Mouse (Mus musculus) layer of hippocampus, postnatal 14 days (tissue): Measurements from ENCODE around the gene Clk1. TPM values are rescaled to one million over a fixed set of nuclear protein-coding genes. Genes with fewer than 3 reads are reported as not detected.
"Not testable (repeated sequence)": the region's sequence is repeated elsewhere in the genome, so short reads cannot be mapped to it uniquely, and the experiment has no call there.

ENCODE experiments used
- DNase-seq, 2 experiments: peaks; one replicate each; pipeline ENCODE4 v3.0.0; 2021 to 2022; ENCODE audit warnings: low spot score in 2 of 2, mixed read lengths in 1 of 2
- total RNA-seq, 2 experiments: library from RNA; stranded (reverse); gene quantifications; 2 replicates each; pipeline ENCODE4 v1.2.3; 2021

The Clk1 gene
- total RNA-seq, 2 experiments from 2014 or later = 121 to 136 TPM

DNA sequence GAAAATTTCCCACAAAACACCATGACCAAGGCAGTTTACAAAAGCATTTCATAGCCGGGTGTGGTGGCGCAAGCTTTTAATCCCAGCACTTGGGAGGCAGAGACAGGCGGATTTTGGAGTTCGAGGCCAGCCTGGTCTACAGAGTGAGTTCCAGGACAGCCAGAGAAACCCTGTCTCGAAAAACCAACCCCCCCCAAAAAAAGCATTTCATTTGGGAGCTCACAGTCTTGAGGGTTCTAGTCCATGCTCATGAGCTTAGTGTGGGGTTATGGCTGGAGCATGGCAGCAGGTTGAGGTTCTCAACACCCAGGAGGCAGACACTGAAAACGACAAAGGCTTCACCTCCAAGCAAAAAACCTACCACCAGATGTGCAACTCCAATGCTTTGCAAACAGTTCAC, 15.7 kb downstream of the Clk1 start:
- no peak for DNase-seq

- DNase-seq = no peak
These were observed 16.5 kb downstream of the Clk1 start for GRCm38 (mm10) chr1:58407321-58407720.

GRCm38 (mm10) chr1:58403745-58404144, 20.1 kb downstream of the Clk1 start:
- no peak for DNase-seq

- DNase-seq = no peak
These were observed 22.5 kb downstream of the Clk1 start for GRCm38 (mm10) chr1:58401396-58401795.

GRCm38 (mm10) chr1:58397731-58398130, 26.1 kb downstream of the Clk1 start:
- DNase-seq = no peak

- DNase-seq = no peak
These were observed 27.7 kb downstream of the Clk1 start for GRCm38 (mm10) chr1:58396179-58396578.

DNA sequence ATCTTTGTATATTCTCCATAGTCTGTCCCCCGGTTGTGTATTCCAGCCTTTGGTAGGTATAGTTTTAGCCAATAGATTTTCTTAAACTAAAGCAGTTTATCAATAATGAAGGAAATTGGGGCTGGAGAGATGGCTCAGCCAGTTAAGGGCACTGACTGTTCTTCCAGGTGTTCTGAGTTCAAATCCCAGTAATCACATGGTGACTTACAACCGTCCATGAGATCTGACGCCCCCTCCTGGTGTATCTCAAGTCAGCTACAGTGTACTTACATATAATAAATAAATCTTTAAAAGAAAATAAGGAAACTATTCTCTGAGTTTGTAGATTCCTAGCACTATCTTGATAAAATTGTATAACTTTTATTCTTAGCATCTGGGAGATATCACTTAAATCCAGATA, 28.5 kb downstream of the Clk1 start:
- no peak for DNase-seq

DNA sequence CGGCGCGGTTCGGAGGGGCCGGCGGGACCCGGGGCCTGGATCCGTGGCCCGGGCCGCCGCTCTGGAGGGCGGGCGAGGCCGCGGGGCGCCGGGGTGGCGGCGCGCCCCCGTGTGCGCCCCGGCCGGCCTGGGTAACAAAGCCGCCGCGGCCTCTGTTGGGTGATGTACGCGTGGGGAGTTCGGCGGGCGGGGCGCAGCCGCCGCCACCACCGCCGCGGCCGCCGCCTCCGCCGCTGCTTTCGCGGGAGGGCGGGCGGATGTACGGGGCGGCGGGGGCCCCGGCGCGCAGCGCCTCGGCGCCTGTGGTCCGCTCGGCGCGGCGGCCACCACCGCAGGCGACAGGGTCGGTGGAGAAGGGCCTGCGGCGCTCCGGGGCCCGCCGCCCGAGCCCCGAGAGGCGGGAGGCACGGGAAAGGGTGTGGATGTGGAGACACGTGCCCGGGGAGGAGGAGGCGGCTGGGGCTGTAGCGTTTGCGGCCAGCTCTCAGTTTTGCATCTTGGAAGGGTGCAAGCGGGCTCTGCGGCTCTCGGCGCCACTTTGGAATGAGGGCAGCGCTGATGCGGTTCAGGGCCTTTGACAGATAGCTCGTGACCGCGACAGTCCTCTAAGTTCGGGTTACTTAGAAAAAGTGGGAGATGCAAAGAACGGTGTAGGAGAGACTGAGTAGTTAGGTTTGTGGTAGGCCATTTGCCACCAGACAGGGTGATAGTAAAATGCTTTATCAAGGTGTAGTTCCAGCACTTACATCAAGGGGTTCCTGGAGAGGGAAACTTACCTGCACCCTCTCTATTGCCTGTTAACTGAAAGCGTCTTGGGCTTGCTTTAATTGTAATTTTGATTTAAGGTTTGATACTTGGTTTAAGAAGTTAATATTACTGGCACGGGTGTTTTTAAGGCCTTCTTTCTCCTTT, 30.3 kb downstream of the Clk1 start:
- peak in 1 of 2 experiments; percentile 34 for DNase-seq

DNA sequence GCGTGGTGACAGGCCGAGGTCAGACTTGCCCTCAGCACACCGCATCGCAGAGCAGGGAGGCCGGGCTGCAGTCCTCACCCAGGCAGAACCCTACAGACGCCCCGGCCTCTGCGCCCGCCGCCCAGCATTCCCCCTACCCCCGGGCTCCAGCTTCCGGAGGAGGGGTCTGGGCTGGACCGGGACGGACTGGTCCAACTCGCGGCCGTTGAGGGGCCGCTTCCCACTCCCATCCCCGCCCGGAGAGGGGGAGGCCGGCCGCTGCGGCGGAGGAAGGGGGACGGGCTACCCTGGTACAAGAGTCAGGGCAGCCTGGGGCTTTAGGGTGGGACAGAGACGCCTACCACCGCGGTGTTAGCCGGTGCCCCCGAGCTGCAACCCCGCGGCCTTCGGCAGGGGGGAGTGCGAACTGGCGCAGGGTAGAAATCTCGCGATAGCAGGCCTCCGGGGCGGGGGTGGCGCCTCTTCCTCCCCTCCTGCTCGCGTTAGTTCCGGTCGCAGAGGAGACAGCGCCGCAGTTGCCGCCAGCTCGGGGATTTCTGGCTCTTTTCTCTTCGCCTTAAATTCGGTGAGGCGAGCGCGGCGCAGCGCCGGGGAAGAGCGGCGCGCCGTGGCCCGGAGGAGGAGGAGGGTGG, 31.1 kb downstream of the Clk1 start, which contains the start of gene Bzw1:
Gene Bzw1 (plus strand): TSS at position 247 of the 632 bp plus-strand sequence.
- DNase-seq = peak; percentile 92 to 96

GRCm38 (mm10) chr1:58392268-58392651, 31.6 kb downstream of the Clk1 start:
- no peak for DNase-seq

DNA sequence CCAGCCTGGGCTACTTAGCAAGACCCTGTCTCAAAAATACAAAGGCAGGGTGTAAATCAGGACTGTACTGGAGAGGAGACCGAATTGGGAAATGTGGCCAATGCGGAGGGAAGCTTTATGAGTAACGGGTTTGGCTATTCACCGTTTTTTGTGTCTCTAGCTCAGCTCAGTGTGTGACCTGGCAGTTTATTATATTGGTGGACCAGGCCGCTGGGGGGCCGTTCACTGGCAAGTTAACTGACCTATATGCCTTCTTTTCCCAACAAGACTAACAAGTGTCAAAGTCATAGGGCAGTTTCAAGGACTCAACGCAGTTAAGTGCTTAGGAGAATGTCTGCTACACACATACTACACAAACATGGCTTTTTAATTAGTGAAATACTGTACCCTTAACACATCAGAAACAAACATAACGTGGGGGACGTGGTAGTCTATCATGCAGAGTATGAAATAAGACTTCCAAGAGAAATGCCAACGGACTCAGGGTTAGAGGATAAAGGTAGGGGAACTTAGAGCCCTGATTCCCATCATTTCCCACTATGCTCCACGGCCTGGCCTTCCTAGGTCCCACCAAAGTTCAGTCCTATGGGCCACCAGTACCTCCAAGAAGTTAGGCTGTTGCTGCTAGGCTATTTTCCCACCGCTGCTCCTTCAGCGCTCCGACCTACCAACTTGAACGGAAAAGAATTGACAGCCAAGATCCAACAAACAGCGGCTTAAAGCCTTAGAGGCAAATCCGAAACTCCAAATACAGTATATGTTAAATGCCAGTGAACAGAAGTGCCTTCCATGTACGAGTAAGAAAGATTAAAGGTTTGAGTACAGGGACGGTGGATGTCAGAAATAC, 32.2 kb downstream of the Clk1 start:
- DNase-seq = no peak

GRCm38 (mm10) chr1:58382586-58383281, 41.1 kb downstream of the Clk1 start:
- no peak for DNase-seq

DNA sequence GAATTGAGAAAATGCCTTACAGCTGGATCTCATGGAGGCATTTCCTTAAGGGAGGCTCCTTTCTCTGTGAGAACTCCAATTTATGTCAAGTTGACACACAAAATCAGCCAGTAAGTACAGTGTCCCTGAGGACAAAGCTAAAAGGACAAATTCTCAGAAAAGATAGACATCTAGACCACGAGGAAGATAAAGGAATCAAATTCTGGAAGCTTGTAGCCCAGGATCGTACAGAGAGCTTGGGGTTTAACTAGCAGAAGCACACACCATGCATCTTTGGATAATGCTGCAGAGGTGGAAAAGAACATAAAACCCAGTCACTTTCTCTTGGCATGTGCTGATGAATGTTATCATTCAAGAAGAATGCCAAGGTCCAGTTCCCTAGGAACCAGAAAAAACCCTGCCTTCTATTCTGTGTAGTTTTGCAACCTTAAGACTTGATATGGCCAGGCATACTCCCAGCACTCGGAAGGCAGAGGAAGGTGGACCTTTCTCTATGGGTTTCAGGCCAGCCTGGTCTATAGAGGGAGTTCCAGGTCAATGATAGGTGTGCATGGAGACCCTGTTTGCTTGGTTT, 48.2 kb downstream of the Clk1 start:
- DNase-seq = no peak

DNA sequence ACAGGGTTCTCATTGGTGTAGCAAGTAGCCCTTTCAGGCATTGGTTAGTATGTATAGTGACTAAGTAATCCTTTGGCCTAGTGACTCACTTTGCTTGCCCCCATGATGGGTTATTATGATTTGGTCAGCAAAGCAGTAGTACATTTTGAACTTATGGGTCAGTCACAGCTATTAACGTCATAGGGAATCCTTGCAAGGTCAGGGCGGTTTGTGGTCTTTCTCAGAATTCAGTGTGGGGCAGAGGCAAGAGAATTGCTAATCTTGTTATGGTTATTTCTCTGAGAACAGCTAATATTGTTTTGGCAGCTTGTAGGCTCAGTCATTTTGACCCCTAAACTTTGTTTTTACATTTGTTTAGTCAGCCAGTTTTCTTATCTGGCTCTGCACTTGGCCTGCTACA, 49.6 kb downstream of the Clk1 start:
- not testable (repeated sequence) for DNase-seq

DNA sequence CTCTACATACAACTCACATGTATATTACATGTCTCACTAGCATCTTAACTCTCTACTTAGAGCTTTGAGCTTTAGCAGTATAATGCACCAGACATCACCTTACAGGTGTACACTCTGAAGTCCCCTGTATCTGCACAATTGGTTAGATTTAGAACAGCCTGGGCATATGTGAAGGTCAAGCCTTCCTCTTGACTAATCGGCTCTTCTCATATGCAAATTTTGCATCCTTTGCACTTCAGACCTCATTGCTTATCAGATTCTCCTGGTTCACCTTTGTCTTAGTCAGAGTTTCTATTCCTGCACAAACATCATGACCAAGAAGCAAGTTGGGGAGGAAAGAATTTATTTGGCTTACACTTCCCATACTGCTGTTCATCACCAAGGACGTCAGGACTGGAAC, 54.1 kb downstream of the Clk1 start:
- DNase-seq = no peak

GRCm38 (mm10) chr1:58366737-58367471, 57.0 kb downstream of the Clk1 start:
- DNase-seq = no peak

DNA sequence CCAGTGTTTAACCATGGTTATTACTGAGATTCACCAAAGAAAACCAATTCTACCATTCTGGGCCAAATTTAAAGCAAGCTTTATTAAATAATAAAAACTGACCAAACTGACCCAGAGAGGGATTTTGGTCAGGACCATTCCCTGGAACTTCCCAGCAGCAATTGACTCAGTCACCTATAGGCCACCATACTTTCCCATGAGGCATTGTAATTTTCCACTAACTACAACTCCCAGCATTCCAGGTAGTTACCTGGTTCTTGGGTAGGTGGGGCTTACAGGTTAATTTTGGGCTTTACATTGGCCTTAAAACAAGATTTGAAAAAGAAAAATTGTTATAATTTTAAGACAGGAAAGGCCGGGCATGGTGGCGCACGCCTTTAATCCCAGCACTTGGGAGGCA, 58.0 kb downstream of the Clk1 start:
- no peak for DNase-seq

DNA sequence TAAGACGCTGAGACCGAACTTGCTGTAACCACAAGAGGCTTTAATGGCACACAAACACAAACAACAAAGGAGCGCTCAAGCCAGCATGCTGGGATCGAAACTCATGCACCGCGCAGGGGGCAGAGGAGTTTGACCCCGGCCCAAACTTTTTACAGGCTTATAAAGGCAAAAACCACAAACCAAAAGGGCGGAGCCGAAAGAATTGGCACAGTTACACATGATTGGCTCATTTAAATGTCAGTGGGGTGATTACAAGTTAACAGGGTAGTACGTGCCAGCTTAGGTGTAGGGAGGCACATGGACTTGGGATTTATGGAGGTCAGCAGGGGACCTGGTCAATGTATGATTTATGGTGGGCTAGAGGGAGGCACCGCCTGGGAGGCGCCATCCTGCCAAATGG, 59.3 kb downstream of the Clk1 start:
- no peak for DNase-seq

DNA sequence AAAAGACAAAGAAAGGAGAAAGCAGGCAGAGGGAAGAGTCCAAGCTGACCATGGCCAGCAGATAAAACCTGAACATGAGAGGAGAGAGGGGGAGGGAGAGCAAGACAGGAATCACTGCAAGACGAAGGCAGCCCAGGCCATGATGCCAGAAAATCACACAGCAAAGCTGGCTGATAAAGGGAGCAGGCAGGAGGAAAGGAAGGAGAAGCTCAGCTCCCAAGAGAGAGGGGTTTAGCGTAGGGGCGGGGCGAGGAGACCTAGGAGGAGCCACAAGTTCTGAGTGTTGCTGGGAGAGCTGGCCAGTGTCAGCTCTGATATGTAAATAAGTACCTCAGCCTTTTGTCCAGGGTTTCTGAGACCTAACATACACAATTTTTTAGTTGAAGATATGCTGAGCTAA, 61.6 kb downstream of the Clk1 start:
- no peak for DNase-seq
